Mouse (Mus musculus): ENCODE data around the gene Tubb4b. TPM values are rescaled to one million over a fixed set of nuclear protein-coding genes. Genes with fewer than 3 reads are reported as not detected.

Tubb4b gene
- 597 and 608 TPM in 2 replicates for polyA plus RNA-seq (2016; fragmentation: Nextera tagmentation; extraction: Ambion mirVana)

GRCm38 (mm10) chr2:25224492-25224765, at the start of gene Tubb4b:
TSS of gene Tubb4b (minus strand) at chr2:25224702.
- DNase-seq (ENCODE audit: low spot score) = no peak
- H3K4me1 ChIP-seq = peaks cover 34% of the 10 kb centered on the region
- no peaks in the 10 kb centered on the region for H3K27me3 ChIP-seq (ENCODE audit: low read depth, poor library complexity, severe bottlenecking)
- no peaks in the 10 kb centered on the region for H3K9me3 ChIP-seq (replicated peaks)
- peak within 1 kb of the TSS; percentile 95 for H3K27ac ChIP-seq
- H3K36me3 ChIP-seq = peaks cover 24% of the 10 kb centered on the region
- H3K4me3 ChIP-seq = peak within 1 kb of the TSS; percentile 75
- 0% methylated on average over 17 of the region's 17 CpGs for WGBS

DNA sequence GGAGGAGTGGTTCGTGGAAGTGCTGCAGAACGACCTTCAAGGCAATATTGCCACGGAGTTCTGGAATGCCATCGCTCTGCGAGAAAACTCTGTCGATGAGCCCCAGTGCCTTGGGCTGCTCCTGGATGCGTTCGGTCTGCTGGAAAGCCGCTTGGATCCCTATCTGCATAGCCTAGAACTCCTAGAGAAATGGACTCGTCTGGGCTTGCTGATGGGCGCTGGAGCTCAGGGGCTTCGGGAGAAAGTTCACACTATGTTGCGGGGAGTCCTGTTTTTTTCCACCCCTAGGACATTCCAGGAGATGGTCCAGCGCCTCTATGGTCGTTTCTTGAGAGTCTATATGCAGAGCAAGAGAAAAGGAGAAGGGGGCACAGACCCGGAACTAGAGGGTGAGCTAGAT, 48.5 kb upstream of the Tubb4b start:
- Histone ChIP-seq H3K4me1 (peaks cover 26% of the 10 kb centered on the region), H3K36me3 (peaks cover 84% of the 10 kb centered on the region), H3K27me3 (ENCODE audit: low read depth, poor library complexity, severe bottlenecking) (no peaks in the 10 kb centered on the region), H3K9me3 (replicated peaks) (no peaks in the 10 kb centered on the region), H3K4me3 (peak overlapping the region; percentile 94), H3K27ac (peak overlapping the region; percentile 87)
- WGBS = 39% methylated on average over 16 of the region's 16 CpGs
- DNase-seq (ENCODE audit: low spot score) = peak; percentile 32

DNA sequence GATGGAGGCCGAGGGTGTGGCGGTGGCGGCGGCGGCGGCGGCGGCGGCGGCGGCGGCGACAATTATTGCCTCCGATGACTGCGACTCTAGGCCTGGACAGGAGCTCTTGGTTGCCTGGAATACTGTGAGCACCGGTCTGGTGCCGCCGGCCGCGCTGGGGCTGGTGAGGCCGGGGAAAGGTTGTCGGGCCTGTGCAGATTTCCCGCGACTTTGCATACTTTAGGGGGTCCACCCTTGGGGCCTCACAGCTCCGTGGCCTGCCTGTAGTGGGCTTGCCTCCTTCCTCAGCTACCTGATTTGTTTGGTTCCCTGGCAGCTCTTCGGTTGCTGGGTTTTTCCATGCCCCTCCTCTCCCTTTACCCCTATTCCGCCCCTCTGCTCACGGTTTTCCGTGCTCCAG, 48.0 kb upstream of the Tubb4b start:
- no peaks in the 10 kb centered on the region for H3K27me3 ChIP-seq (ENCODE audit: low read depth, poor library complexity, severe bottlenecking)
- H3K36me3 ChIP-seq = peaks cover 80% of the 10 kb centered on the region
- DNase-seq (ENCODE audit: low spot score) = no peak
- H3K9me3 ChIP-seq (replicated peaks) = no peaks in the 10 kb centered on the region
- peaks cover 26% of the 10 kb centered on the region for H3K4me1 ChIP-seq
- peak overlapping the region; percentile 94 for H3K4me3 ChIP-seq
- H3K27ac ChIP-seq = peak overlapping the region; percentile 87
- WGBS = under 1% methylated on average over 29 of the region's 29 CpGs

DNA sequence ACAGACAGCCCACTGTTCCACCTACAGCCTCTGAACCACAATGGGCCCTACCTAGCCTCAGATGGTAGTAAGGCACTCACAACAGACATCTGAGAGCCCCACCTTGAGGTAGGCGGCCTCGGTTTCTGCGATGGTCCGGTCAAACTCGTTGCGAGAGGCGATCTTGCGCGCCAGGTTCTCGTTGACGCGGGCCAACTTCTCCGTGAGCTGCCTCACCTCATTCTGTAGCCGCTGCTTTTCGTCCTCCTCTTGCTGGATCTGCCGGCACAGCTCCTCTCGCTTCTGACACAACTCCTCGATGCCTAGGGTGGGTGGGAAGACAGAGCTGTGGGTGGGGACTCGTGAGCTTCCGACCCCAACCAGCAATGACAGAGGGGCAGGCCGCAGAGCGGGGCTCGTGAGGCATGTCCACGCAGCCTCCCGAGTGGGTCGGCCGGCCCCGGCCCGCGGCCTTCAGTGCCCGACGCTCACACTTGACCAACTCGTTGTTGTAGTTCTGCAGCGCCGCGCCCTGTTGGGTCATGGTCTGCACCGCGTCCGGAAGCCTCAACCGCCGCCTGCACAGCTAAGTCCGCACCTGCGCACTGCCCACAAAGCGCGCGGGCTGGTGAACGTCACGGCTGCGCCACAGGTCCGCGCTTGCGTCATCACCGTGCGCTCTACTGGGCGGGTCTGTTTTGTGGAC, 47.5 kb upstream of the Tubb4b start, which contains the start of the genes Ssna1 and Anapc2:
Gene Ssna1 (minus strand): TSS at position 612 of the 685 bp plus-strand sequence.
Gene Anapc2 (plus strand): TSS at position 652 of the 685 bp plus-strand sequence.
- peak; percentile 100 for DNase-seq (ENCODE audit: low spot score)
- H3K36me3 ChIP-seq = peaks cover 75% of the 10 kb centered on the region
- H3K27me3 ChIP-seq (ENCODE audit: low read depth, poor library complexity, severe bottlenecking) = no peaks in the 10 kb centered on the region
- H3K4me3 ChIP-seq = peak within 1 kb of the TSS; percentile 94
- H3K9me3 ChIP-seq (replicated peaks) = no peaks in the 10 kb centered on the region
- under 1% methylated on average over 55 of the region's 55 CpGs for whole genome bisulfite sequencing
- peak within 1 kb of the TSS; percentile 87 for H3K27ac ChIP-seq
- peaks cover 26% of the 10 kb centered on the region for H3K4me1 ChIP-seq

GRCm38 (mm10) chr2:25267746-25268309, 43.3 kb upstream of the Tubb4b start:
- Histone ChIP-seq H3K36me3 (peaks cover 34% of the 10 kb centered on the region), H3K27me3 (ENCODE audit: low read depth, poor library complexity, severe bottlenecking) (peaks cover 29% of the 10 kb centered on the region), H3K4me3 (no peak overlapping the region), H3K4me1 (peaks cover 48% of the 10 kb centered on the region), H3K27ac (no peak overlapping the region), H3K9me3 (replicated peaks) (no peaks in the 10 kb centered on the region)
- 73% methylated on average over 4 of the region's 4 CpGs for WGBS
- DNase-seq (ENCODE audit: low spot score) = no peak

DNA sequence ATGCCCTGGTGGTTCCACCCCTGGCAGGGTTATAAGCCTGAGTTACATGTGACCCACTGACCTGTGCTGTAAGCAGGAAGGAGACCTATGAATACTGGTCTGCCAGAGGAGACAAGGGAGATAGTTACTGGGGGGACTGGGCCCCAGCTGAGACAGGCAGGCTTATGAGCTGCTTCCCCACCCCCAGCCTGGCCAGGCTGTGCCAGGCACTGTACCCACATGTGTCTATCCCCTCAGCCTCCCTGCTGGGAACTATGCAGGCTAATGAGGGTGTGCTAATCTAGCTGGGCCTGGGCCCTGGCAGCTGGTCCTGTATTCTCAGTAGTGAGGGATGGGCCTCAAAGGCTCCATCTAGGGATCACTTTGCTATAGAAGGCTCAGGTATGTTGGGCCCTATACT, 42.7 kb upstream of the Tubb4b start:
- Histone ChIP-seq H3K27ac (no peak overlapping the region), H3K36me3 (peaks cover 34% of the 10 kb centered on the region), H3K4me1 (peaks cover 48% of the 10 kb centered on the region), H3K4me3 (no peak overlapping the region), H3K27me3 (ENCODE audit: low read depth, poor library complexity, severe bottlenecking) (peaks cover 29% of the 10 kb centered on the region), H3K9me3 (replicated peaks) (no peaks in the 10 kb centered on the region)
- no peak for DNase-seq (ENCODE audit: low spot score)

DNA sequence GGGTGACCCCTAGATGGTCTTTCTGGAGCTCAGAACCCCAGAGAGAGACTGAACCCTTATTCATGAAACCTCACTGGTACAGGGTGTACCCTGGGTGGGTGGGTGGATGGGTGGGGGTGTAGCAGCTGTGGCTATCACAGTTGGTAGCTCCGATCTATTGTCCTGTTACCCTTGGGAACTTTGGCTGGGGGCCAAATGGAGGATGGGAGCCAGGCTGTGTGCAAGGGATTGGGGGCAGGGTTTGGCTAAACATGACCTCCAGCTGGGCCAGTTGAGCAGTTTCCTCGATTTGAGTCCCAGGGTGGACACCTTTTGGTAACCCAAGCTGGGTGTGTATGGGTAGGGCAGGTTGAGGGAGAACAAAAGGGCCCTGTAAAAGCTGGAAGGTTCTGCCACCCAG, 42.2 kb upstream of the Tubb4b start:
- H3K27me3 ChIP-seq (ENCODE audit: low read depth, poor library complexity, severe bottlenecking) = peaks cover 29% of the 10 kb centered on the region
- H3K9me3 ChIP-seq (replicated peaks) = no peaks in the 10 kb centered on the region
- WGBS = 62% methylated on average over 2 of the region's 2 CpGs
- H3K27ac ChIP-seq = no peak overlapping the region
- peaks cover 34% of the 10 kb centered on the region for H3K36me3 ChIP-seq
- no peak for DNase-seq (ENCODE audit: low spot score)
- H3K4me1 ChIP-seq = peaks cover 52% of the 10 kb centered on the region
- no peak overlapping the region for H3K4me3 ChIP-seq

DNA sequence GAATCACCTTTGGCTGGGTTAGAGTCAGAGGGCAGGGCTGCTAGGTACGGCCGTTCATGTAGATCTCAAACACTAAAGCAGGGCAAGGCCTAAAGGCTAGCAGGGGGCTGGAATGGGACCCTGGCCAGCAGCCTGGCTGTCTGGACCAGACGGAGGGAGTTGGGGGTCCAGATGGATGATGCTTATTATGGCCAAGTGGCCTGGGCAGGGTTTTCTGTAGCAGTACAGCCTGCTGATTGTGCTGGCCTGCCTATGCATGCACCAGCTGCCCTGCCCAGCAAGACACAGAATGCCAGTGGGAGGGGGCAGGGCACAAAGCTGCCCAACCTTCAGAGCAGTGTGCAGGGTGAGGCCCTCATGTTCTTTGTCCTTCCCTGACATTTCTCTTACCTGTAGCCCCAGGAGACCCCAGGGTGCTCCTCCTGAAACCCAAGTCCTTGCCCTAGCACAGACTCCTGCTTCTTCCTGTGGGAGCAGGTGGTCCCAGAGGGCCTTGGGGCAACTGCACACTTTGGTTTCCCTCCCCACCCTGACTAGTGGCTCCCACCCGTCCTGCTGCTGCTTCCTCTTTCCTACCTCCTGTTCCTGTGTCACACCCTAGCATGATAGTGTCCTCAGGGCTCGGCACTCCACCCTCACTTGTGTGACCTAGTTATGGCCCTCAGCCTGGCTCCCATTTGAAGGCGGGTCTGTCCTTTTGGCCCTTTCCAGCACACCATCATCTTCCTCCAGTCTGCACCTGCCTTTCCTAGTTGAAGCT, 41.6 kb upstream of the Tubb4b start:
- no peak overlapping the region for H3K27ac ChIP-seq
- H3K4me1 ChIP-seq = peaks cover 46% of the 10 kb centered on the region
- WGBS = 67% methylated on average over 6 of the region's 6 CpGs

GRCm38 (mm10) chr2:25264851-25265250, 40.3 kb upstream of the Tubb4b start:
- H3K36me3 ChIP-seq = peaks cover 19% of the 10 kb centered on the region
- H3K27ac ChIP-seq = no peak overlapping the region
- no peaks in the 10 kb centered on the region for H3K9me3 ChIP-seq (replicated peaks)
- 78% methylated on average over 3 of the region's 3 CpGs for WGBS
- peaks cover 29% of the 10 kb centered on the region for H3K27me3 ChIP-seq (ENCODE audit: low read depth, poor library complexity, severe bottlenecking)
- H3K4me1 ChIP-seq = peaks cover 41% of the 10 kb centered on the region
- no peak overlapping the region for H3K4me3 ChIP-seq
- DNase-seq (ENCODE audit: low spot score) = no peak

More for the DNA sequence above, 41.6 kb upstream of the Tubb4b start:
- Histone ChIP-seq H3K27me3 (ENCODE audit: low read depth, poor library complexity, severe bottlenecking) (peaks cover 29% of the 10 kb centered on the region), H3K9me3 (replicated peaks) (no peaks in the 10 kb centered on the region), H3K4me3 (no peak overlapping the region), H3K36me3 (peaks cover 32% of the 10 kb centered on the region)
- DNase-seq (ENCODE audit: low spot score) = no peak

GRCm38 (mm10) chr2:25264286-25264660, 39.8 kb upstream of the Tubb4b start:
- Histone ChIP-seq H3K36me3 (peaks cover 14% of the 10 kb centered on the region), H3K27me3 (ENCODE audit: low read depth, poor library complexity, severe bottlenecking) (peaks cover 29% of the 10 kb centered on the region), H3K4me1 (peaks cover 41% of the 10 kb centered on the region), H3K27ac (no peak overlapping the region), H3K4me3 (peak overlapping the region; percentile 85), H3K9me3 (replicated peaks) (no peaks in the 10 kb centered on the region)
- no peak for DNase-seq (ENCODE audit: low spot score)
- WGBS = 69% methylated on average over 5 of the region's 5 CpGs

- WGBS = 21% methylated on average over 12 of the region's 12 CpGs
- H3K4me1 ChIP-seq = peaks cover 41% of the 10 kb centered on the region
Observed at GRCm38 (mm10) chr2:25263623-25264285, 39.3 kb upstream of the Tubb4b start.

DNA sequence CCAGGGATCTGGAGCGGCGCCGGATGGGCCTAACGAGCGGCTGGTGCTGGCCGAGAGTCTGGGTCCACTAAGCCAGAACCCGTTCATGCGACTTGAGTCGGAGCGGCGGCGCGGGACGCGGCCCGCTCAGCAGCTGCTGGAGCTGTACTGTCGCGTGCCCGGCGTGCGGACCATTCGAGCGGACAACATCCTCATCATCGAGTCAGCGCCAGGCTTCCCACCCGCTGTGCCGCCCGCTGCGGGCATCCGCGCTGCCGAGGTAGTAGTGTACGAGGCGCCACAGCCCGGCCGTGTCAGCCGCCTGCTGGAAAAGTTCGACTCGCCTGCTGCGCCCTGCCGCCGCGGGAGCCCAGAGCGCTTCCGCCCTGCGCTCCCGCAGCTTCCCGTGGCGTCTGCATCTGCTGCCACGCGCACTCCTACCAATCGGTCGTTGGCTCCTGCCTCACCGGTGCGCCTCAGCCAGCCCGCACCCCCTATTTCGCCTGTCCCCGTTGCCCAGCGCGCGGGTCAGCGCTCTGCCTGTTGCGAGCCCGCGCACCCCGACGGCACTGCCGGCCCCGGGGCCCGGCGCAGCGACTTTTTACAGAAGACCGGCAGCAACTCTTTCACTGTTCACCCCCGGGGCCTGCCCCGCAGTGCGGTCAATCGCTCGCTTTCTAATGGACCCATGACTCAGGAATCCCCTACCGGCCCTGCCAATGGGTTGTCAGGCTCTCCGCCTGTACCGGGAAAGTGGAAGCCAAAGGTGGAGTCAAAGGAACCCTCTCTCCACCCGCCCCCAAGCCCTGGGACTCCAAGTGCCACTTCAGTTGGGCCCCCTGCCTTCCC, 38.5 kb upstream of the Tubb4b start:
- Histone ChIP-seq H3K9me3 (replicated peaks) (no peaks in the 10 kb centered on the region), H3K4me3 (peak overlapping the region; percentile 85), H3K27ac (peak overlapping the region; percentile 80), H3K27me3 (ENCODE audit: low read depth, poor library complexity, severe bottlenecking) (peaks cover 29% of the 10 kb centered on the region), H3K36me3 (peaks cover 1% of the 10 kb centered on the region), H3K4me1 (peaks cover 41% of the 10 kb centered on the region)
- under 1% methylated on average over 82 of the region's 82 CpGs for WGBS
- peak; percentile 58 for DNase-seq (ENCODE audit: low spot score)

More at GRCm38 (mm10) chr2:25263623-25264285, 39.3 kb upstream of the Tubb4b start:
- no peaks in the 10 kb centered on the region for H3K9me3 ChIP-seq (replicated peaks)
- H3K27me3 ChIP-seq (ENCODE audit: low read depth, poor library complexity, severe bottlenecking) = peaks cover 29% of the 10 kb centered on the region
- no peak overlapping the region; the same call in 1 of the 2 replicates for H3K27ac ChIP-seq
- H3K36me3 ChIP-seq = peaks cover 8% of the 10 kb centered on the region
- H3K4me3 ChIP-seq = peak overlapping the region; percentile 85
- no peak for DNase-seq (ENCODE audit: low spot score)

Data from limb, embryonic 10.5 days (tissue).